Mouse (Mus musculus) cerebellum, adult 2 months (tissue): ENCODE data around the gene Stra6l. TPM values are rescaled to one million over a fixed set of nuclear protein-coding genes. Genes with fewer than 3 reads are reported as not detected.
A peak's percentile ranks its signal among the peaks of the same experiment; 100 is the strongest.

ENCODE experiments used
- DNase-seq, 2 experiments: peaks; one replicate each; pipeline ENCODE4 v3.0.0; 2021
- H3K27ac ChIP-seq: fragments of 200-500 bp; 2 replicates; pipeline ENCODE4 v1.5.1; 2012; ENCODE audit warnings: low read length, control low read depth, inconsistent platforms; ENCODE audit not compliant: insufficient read depth
- H3K27me3 ChIP-seq: fragments of 200-500 bp; 2 replicates; pipeline ENCODE4 v1.6.1; 2012; ENCODE audit warnings: inconsistent platforms, mild to moderate bottlenecking, low read length, moderate library complexity; ENCODE audit not compliant: control insufficient read depth, insufficient read depth
- H3K4me1 ChIP-seq: fragments of 200-500 bp; 2 replicates; pipeline ENCODE4 v1.6.1; 2011; ENCODE audit warnings: low read length; ENCODE audit not compliant: control insufficient read depth, insufficient read depth
- H3K4me3 ChIP-seq: fragments of 200-500 bp; replicated peaks from 2 replicates; pipeline ENCODE3; 2011; ENCODE audit warnings: mild to moderate bottlenecking, low read depth, low read length, control low read depth; ENCODE audit not compliant: insufficient read depth
- CTCF ChIP-seq: fragments of 200-500 bp; IDR thresholded peaks from 2 replicates; pipeline ENCODE4 v1.5.1; 2011; ENCODE audit warnings: low read depth, mild to moderate bottlenecking, control low read depth, low read length, moderate library complexity, borderline replicate concordance; ENCODE audit not compliant: insufficient read depth
- POLR2A ChIP-seq: fragments of 200-500 bp; IDR thresholded peaks from 2 replicates; pipeline ENCODE4 v1.6.1; 2011; ENCODE audit warnings: low read length, control low read depth, borderline replicate concordance; ENCODE audit not compliant: insufficient read depth
- WGBS: fragments of 180-500 bp; shearing (Covaris S2); methylation state at CpG from one replicate; pipeline ENCODE4 v1.1.7; 2018; 5-methylcytosine and 5-hydroxymethylcytosine counted together
- polyA plus RNA-seq: library from polyadenylated mRNA; depleted of rRNA; stranded (reverse); fragments of >200 nt; gene quantifications from 2 replicates; pipeline ENCODE4 v1.2.3, GENCODE M21; 2012; rRNA removed

Stra6l gene
- 0.03 and 0.05 TPM in 2 replicates for polyA plus RNA-seq

DNA sequence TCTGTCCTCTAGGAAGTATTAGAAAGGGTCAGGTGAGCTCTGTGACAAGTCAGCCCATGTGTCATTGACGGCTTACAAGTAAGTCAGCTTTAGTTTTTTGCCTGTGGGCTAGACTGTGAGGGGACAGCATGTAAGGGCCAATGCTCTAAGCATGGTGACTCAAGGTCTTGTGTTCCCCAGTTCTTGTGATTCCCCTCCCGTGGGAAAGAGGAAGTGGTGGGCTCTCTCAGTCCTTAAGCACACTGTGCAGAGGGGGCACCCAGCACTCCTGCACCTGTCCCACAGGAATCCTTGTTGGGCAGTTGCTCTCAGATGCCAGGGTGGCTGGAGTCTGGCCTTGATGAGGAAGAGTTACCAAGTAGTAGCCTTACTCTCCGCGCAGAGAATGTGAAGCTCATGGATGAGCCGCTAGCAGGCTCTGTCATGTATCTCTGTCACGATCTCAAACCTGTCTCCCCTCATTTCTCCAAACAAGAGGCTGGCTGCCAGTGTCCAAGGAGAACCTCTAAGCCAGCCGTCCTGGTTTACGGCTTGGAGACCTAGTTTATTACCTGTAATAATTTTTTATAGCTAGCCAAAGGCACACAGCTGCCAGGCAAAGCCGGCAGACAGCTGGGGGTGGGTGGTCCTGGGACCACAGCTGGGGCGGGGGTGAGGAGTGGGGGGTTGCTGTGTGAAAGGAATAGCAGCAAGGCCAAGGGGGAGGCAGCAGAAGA is at the start of gene Stra6l:
Gene Stra6l, plus strand, starts transcription at position 556 of the 716 bp plus-strand sequence.
- 72% methylated on average over 10 of the region's 10 CpGs for WGBS
- no peak within 1 kb of the TSS for H3K4me3 ChIP-seq
- no peaks in the 10 kb centered on the region for H3K4me1 ChIP-seq
- no peak for DNase-seq
- H3K27me3 ChIP-seq: no peaks in the 10 kb centered on the region
- no peak within 1 kb of the TSS for H3K27ac ChIP-seq
- TF ChIP-seq CTCF (no peak), POLR2A (no peak)

- peak; percentile 30 to 37 for DNase-seq
- Histone ChIP-seq H3K4me1 (no peaks in the 10 kb centered on the region), H3K27me3 (no peaks in the 10 kb centered on the region; the same call in 1 of the 2 replicates), H3K27ac (no peak within 1 kb of the TSS), H3K4me3 (peak within 1 kb of the TSS; percentile 59)
- TF ChIP-seq POLR2A (no peak), CTCF (no peak)
- under 1% methylated on average over 26 of the region's 26 CpGs for WGBS
These were observed 49.5 kb upstream of the Stra6l start, which contains the start of gene Aldh1b1 for GRCm38 (mm10) chr4:45798964-45799363. Gene Aldh1b1 (plus strand): TSS chr4:45799022.

- WGBS: 73% methylated on average over 3 of the region's 3 CpGs
- Histone ChIP-seq H3K4me1 (no peaks in the 10 kb centered on the region), H3K4me3 (no peak overlapping the region), H3K27me3 (no peaks in the 10 kb centered on the region; the same call in 1 of the 2 replicates), H3K27ac (no peak overlapping the region)
- no peak for TF ChIP-seq CTCF
- TF ChIP-seq POLR2A: no peak
- no peak for DNase-seq
These were observed 48.4 kb upstream of the Stra6l start for GRCm38 (mm10) chr4:45799956-45800537.

GRCm38 (mm10) chr4:45802900-45803299 is 45.6 kb upstream of the Stra6l start:
- Histone ChIP-seq H3K4me1 (no peaks in the 10 kb centered on the region; the same call in 1 of the 2 replicates), H3K27ac (no peak overlapping the region), H3K27me3 (no peaks in the 10 kb centered on the region; the same call in 1 of the 2 replicates), H3K4me3 (no peak overlapping the region)
- no peak for TF ChIP-seq CTCF
- no peak for TF ChIP-seq POLR2A
- 94% methylated on average over 14 of the region's 14 CpGs for WGBS
- DNase-seq: no peak

DNA sequence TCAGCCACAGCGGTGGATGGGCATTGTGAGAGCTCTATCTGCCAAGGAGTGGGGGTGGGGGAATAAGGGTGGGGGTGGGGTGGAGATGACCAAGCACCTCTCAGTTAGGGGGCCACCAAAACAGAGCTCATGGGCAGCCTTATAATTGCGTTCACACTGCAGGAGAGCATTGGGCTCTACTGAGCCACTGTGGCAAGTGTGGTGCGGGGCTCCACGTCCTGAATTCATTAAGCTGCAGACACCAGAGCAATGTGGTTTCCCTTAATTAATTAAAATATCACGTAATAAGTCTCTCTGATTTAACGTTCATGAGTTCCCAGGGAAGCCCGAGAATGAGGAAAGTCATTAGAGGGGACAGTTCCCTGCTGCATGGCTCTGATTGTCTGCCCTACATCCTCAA is 40.4 kb upstream of the Stra6l start:
- WGBS: 50% methylated on average over 7 of the region's 7 CpGs
- no peaks in the 10 kb centered on the region; the same call in 1 of the 2 replicates for H3K4me1 ChIP-seq

DNA sequence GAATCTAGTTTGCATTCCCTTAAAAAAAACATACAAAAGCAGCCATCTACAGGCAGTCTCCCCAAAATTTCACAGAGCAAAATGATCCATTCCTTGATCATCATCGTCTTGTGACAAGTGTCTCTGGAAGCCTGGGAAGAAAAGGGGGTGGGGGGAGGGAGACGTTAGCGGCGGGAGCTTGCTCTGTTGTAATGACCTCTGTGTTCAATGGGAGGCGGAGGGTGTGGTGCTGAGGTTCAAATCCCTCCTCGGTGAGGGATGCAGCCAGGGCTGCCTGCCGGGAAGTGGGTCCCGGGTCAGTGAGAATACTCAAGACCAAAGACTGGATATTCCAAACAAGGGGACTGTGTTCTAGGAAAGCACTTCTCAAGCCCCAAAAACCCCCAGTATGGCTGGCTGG is 37.2 kb upstream of the Stra6l start:
- Histone ChIP-seq H3K27me3 (no peaks in the 10 kb centered on the region; the same call in 1 of the 2 replicates), H3K4me3 (no peak overlapping the region), H3K4me1 (no peaks in the 10 kb centered on the region; the same call in 1 of the 2 replicates), H3K27ac (no peak overlapping the region)
- no peak for TF ChIP-seq POLR2A
- no peak for TF ChIP-seq CTCF
- 45% methylated on average over 8 of the region's 8 CpGs for WGBS
- no peak for DNase-seq

More for the DNA sequence above, 40.4 kb upstream of the Stra6l start:
- TF ChIP-seq CTCF (no peak), POLR2A (no peak)
- Histone ChIP-seq H3K27me3 (no peaks in the 10 kb centered on the region; the same call in 1 of the 2 replicates), H3K27ac (no peak overlapping the region), H3K4me3 (no peak overlapping the region)
- DNase-seq: no peak

GRCm38 (mm10) chr4:45815542-45815941 is 32.9 kb upstream of the Stra6l start:
- Histone ChIP-seq H3K4me3 (no peak overlapping the region), H3K27me3 (peaks cover 3% of the 10 kb centered on the region; the same call in 1 of the 2 replicates), H3K27ac (no peak overlapping the region), H3K4me1 (no peaks in the 10 kb centered on the region)
- WGBS: 41% methylated on average over 7 of the region's 7 CpGs
- TF ChIP-seq POLR2A (no peak), CTCF (peak; percentile 41; the same call in 1 of the 2 replicates)
- peak; percentile 18 to 38 for DNase-seq
